Mouse (Mus musculus) heart, embryonic 14.5 days (tissue): ENCODE data around the gene Fancc. TPM values are rescaled to one million over a fixed set of nuclear protein-coding genes. Genes with fewer than 3 reads are reported as not detected.
"Not testable (repeated sequence)": the region's sequence is repeated elsewhere in the genome, so short reads cannot be mapped to it uniquely, and the experiment has no call there.

Source experiments
- ATAC-seq: fragments of 200-750 bp; cut with Nextera tagmentation; 2 replicates; pipeline ENCODE4 v1.8.0; 2017; ENCODE audit warnings: low read depth, moderate TSS enrichment; ENCODE audit not compliant: insufficient number of reproducible peaks, insufficient read depth, low FRiP score
- H3K27ac ChIP-seq, 2 experiments: fragments of 200-500 bp in 1 of 2; fragments of 300-500 bp in 1 of 2; sonication (generic) in 1 of 2; replicated peaks in 1 of 2; 2 replicates each; pipeline ENCODE4 v1.5.1; 2012 to 2014; ENCODE audit warnings: low read depth in 2 of 2, low read length in 2 of 2, control low read depth in 1 of 2, mild to moderate bottlenecking in 1 of 2, mixed read lengths in 1 of 2; ENCODE audit not compliant: control insufficient read depth in 1 of 2, insufficient read depth in 1 of 2
- H3K27me3 ChIP-seq: fragments of 300-500 bp; sonication (generic); 2 replicates; pipeline ENCODE4 v1.6.1; 2014; ENCODE audit warnings: mild to moderate bottlenecking, low read length, control low read depth; ENCODE audit not compliant: control insufficient read depth, insufficient read depth
- H3K36me3 ChIP-seq: fragments of 300-500 bp; sonication (generic); 2 replicates; pipeline ENCODE4 v1.6.1; 2014; ENCODE audit warnings: mild to moderate bottlenecking, control low read depth, low read length, mixed read lengths; ENCODE audit not compliant: control insufficient read depth, insufficient read depth
- H3K4me1 ChIP-seq, 2 experiments: fragments of 200-500 bp in 1 of 2; fragments of 300-500 bp in 1 of 2; sonication (generic) in 1 of 2; 2 replicates each; pipeline ENCODE4 v1.6.1; 2012 to 2014; ENCODE audit warnings: low read length in 2 of 2, control low read depth in 1 of 2, mixed read lengths in 1 of 2; ENCODE audit not compliant: control insufficient read depth in 2 of 2, insufficient read depth in 2 of 2
- H3K4me2 ChIP-seq: fragments of 300-500 bp; sonication (generic); 2 replicates; pipeline ENCODE4 v1.6.1; 2014; ENCODE audit warnings: mild to moderate bottlenecking, low read length
- H3K4me3 ChIP-seq, 2 experiments: fragments of 200-500 bp in 1 of 2; fragments of 300-500 bp in 1 of 2; sonication (generic) in 1 of 2; 2 replicates each; pipeline ENCODE4 v1.5.1; 2012 to 2014; ENCODE audit warnings: low read length in 2 of 2, mild to moderate bottlenecking in 2 of 2, control low read depth in 1 of 2, low read depth in 1 of 2, moderate library complexity in 1 of 2; ENCODE audit not compliant: control insufficient read depth in 1 of 2, insufficient read depth in 1 of 2
- H3K9ac ChIP-seq: fragments of 300-500 bp; sonication (generic); 2 replicates; pipeline ENCODE4 v1.6.1; 2014; ENCODE audit warnings: mild to moderate bottlenecking, low read length
- H3K9me3 ChIP-seq: fragments of 300-500 bp; sonication (generic); 2 replicates; pipeline ENCODE4 v1.6.1; 2016; ENCODE audit warnings: low read length, control low read depth; ENCODE audit not compliant: control insufficient read depth
- WGBS: fragments of 180-500 bp; shearing (Covaris S2); extraction: QIAGEN DNeasy Blood & Tissue Kit; methylation state at CpG from one replicate; pipeline ENCODE4 v1.1.7; 2014; 5-methylcytosine and 5-hydroxymethylcytosine counted together
- polyA plus RNA-seq: library from polyadenylated mRNA; unstranded; fragments of >200 nt; fragmentation: Nextera tagmentation; extraction: Ambion mirVana; gene quantifications from 2 replicates; pipeline ENCODE4 v1.2.1, GENCODE M21; 2014

The Fancc gene
- polyA plus RNA-seq, 1 experiment from 2014 or later, result 15.5 TPM

DNA sequence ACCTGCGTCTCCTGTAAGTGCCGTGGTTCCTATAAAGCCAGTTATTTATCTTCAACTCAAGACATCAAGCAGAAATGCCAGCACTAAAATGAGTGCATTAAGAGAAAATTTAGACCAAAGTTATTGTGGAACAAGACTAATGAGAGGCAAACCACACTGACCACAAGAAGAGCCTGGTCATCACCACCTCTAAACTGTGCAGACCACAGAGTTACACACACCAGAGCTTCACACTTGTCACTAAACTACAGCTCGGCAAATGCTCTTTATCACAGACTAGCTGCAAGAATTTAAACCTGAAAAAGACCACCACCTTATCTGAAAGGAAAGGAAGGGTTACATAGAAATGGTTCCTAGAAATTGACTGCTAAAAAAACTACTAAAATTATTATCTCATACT, 135.3 kb downstream of the Fancc start:
- H3K27ac ChIP-seq, result no peak overlapping the region
- H3K4me1 ChIP-seq, result no peaks in the 10 kb centered on the region
- H3K27me3 ChIP-seq, result no peaks in the 10 kb centered on the region
- ATAC-seq, result no peak
- WGBS, result 51% methylated on average over 3 of the region's 3 CpGs
- H3K4me3 ChIP-seq, result no peak overlapping the region
- H3K36me3 ChIP-seq, result no peaks in the 10 kb centered on the region
- no peaks in the 10 kb centered on the region for H3K9me3 ChIP-seq
- H3K4me2 ChIP-seq, result no peak overlapping the region
- H3K9ac ChIP-seq, result no peak overlapping the region

DNA sequence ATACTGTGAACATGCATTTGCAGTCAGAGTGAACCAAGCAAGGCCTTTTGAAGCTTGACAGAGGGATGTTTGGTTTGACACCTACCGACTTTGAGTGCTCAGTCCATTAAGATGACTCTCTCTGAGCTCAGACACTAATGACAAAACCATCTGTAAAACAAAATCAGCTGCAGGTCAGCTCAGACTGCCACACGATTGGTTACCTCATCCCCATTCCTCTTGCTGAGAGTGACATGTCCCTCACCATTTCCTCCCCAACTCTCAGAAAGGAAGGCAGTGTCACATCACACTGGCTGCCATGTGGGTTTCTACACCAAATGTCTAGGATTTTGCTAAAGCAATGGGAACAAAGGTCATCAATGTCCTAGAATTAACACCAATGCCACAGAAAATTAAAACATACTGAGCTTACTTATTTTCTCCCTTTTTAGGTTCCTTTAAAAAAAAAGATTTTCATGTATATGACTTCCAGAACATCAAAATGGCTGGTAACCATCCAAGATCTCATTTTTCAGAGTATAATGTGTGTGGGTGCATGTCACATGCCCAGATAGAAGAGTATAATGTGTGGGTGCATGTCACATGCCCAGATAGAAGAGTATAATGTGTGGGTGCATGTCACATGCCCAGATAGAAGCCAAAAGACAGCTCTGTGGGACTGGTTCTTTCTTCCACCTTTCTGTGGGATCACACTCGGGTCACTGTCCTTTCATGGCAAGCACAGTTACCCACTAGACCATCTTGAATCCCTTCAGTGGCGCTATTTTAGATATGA, 136.8 kb downstream of the Fancc start:
- Histone ChIP-seq H3K27me3 (no peaks in the 10 kb centered on the region), H3K9me3 (no peaks in the 10 kb centered on the region), H3K27ac (no peak overlapping the region), H3K9ac (no peak overlapping the region), H3K4me2 (no peak overlapping the region), H3K4me1 (no peaks in the 10 kb centered on the region), H3K4me3 (no peak overlapping the region), H3K36me3 (no peaks in the 10 kb centered on the region)
- 70% methylated on average over 4 of the region's 4 CpGs for WGBS
- ATAC-seq, result no peak

DNA sequence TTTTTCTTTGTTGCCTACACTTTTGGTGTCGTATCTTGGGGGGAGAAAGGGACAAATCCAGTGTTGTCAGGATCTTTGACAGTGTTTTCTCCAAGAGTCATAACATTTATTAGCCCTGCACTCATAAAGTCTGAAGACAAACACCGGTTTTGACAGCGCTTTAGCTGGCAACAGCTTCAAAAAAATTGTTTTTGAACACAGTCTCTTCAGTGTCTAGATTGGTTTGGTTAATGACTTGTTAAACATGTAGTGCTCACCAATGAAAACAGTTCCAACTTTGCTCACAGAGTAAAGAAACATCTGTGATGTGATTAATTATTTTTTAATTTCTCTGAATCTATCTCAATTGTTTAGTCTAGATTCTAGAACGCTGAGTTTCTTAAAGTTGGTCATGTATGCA, 137.7 kb downstream of the Fancc start:
- no peak for ATAC-seq
- Histone ChIP-seq H3K27ac (no peak overlapping the region), H3K4me2 (no peak overlapping the region), H3K4me1 (no peaks in the 10 kb centered on the region), H3K9me3 (no peaks in the 10 kb centered on the region), H3K9ac (no peak overlapping the region), H3K27me3 (no peaks in the 10 kb centered on the region), H3K36me3 (no peaks in the 10 kb centered on the region), H3K4me3 (no peak overlapping the region)
- WGBS, result 86% methylated on average over 4 of the region's 4 CpGs

DNA sequence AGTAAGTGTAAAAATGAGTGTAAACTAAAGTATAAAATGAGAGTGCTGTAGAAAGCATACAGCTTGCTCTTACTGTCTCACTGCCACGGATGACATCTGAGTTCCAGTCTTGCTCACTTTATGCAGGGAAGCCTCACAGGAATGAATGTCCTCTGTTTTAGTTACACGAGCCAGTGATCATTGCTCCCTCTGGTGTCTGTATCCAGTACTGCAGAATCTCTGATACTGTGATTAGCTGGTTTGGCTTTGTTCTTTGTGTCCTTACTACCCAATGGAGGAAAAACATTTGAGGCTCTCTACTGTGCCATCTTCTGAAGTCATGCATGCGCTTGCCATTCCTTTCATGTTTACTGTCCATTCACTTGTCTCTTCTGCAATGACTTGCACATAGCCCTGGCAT, 140.5 kb downstream of the Fancc start:
- Histone ChIP-seq H3K9ac (no peak overlapping the region), H3K36me3 (no peaks in the 10 kb centered on the region), H3K4me1 (no peaks in the 10 kb centered on the region), H3K27me3 (no peaks in the 10 kb centered on the region), H3K9me3 (no peaks in the 10 kb centered on the region), H3K4me3 (no peak overlapping the region), H3K27ac (no peak overlapping the region), H3K4me2 (no peak overlapping the region)
- ATAC-seq, result no peak
- 34% methylated on average over 3 of the region's 3 CpGs for WGBS

DNA sequence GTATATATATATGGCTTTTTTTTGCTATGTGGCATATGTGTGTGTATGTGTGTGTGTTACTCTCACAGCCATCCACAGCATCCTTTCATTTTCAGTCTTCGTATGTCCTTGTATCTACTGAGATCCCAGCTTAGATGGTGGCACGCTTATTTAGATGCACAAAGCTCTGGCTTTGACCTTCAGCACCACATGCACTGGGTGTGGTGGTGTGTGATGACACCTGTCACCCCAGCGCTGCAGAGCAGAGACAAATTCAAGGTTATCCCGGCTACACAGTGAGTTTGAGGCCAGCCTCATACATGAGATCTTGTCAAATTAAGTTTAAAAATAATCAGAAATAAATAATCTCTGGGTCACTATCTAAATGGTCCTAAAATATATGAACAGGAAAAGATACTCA, 141.0 kb downstream of the Fancc start:
- H3K4me1 ChIP-seq, result no peaks in the 10 kb centered on the region
- no peaks in the 10 kb centered on the region for H3K27me3 ChIP-seq
- H3K4me2 ChIP-seq, result no peak overlapping the region
- no peaks in the 10 kb centered on the region for H3K36me3 ChIP-seq
- no peaks in the 10 kb centered on the region for H3K9me3 ChIP-seq
- no peak overlapping the region for H3K9ac ChIP-seq
- H3K27ac ChIP-seq, result no peak overlapping the region
- 83% methylated on average over 4 of the region's 4 CpGs for WGBS
- ATAC-seq, result no peak
- H3K4me3 ChIP-seq, result no peak overlapping the region

DNA sequence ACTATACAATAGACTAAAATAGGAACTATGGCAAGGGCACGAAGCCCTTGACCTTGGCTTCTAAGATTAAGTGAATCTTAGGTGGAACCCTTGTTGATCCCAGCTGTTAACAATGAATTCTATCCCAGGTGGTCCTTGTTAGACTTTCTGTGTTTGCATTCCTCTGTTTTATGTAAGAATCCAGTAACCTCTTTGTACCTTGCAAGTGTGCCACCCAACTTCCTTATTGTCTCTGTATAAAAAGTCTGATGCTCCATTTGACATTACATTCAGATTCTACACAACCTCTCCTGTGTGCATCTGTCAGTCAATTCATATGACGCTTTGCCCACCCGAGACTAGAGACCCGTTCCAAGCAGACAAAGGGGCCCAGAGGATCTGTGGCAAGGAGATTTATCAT, 143.8 kb downstream of the Fancc start:
- WGBS, result 85% methylated on average over 4 of the region's 4 CpGs
- not testable (repeated sequence) for ATAC-seq, H3K4me2 ChIP-seq, H3K36me3 ChIP-seq, H3K27ac ChIP-seq, H3K27me3 ChIP-seq, H3K4me3 ChIP-seq, H3K4me1 ChIP-seq, H3K9me3 ChIP-seq, H3K9ac ChIP-seq

DNA sequence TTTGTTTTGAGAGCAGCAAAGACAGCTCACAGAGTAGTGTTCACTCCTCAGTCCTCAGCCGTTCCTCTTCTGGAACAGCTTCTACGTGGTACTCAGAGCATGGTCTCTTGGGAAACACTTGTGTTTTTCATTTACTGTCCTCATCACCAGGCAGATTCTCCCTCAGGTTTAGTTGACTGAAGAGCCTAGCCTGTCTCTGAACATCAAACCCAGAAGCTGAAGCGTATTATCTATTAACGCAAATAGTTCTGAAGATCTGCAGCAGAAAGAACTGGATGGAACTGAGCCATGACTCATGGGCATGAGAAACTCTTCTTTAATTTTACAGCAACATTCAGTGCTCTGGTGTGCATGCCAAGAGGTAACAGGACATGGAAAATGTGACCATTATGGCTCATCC, 147.0 kb downstream of the Fancc start:
- Histone ChIP-seq H3K4me2 (no peak overlapping the region), H3K27ac (no peak overlapping the region), H3K9me3 (no peaks in the 10 kb centered on the region), H3K36me3 (no peaks in the 10 kb centered on the region), H3K27me3 (no peaks in the 10 kb centered on the region), H3K4me1 (no peaks in the 10 kb centered on the region), H3K4me3 (no peak overlapping the region), H3K9ac (no peak overlapping the region)
- ATAC-seq, result no peak
- 88% methylated on average over 4 of the region's 4 CpGs for WGBS

DNA sequence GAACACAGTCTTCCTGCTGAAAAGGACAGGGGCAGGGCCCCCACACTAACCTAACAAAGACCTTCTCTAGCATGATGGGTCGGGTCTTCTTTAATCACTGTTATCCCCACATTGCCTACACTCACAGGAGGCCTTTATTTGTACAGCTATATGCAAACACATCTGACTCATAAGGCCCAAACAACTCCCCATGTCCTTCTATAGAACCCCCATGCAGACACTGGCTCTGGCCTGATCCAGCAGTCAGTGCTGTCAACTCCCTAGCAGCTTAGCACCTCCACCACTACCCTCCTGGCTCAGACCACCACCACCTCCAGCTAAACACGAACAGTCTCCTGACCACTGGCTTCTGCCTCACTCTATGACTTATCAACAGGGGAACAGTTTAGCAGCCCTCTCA, 149.4 kb downstream of the Fancc start:
- Histone ChIP-seq H3K9ac (no peak overlapping the region), H3K36me3 (no peaks in the 10 kb centered on the region), H3K9me3 (no peaks in the 10 kb centered on the region), H3K27me3 (no peaks in the 10 kb centered on the region), H3K4me3 (no peak overlapping the region), H3K27ac (no peak overlapping the region), H3K4me2 (no peak overlapping the region), H3K4me1 (no peaks in the 10 kb centered on the region)
- no peak for ATAC-seq
- WGBS, result 70% methylated on average over 2 of the region's 2 CpGs
